Mouse (Mus musculus) CD4-positive, CD25-positive, alpha-beta regulatory T cell, adult 4 months (primary cell): ENCODE results near the gene Spag4. TPM values are rescaled to one million over a fixed set of nuclear protein-coding genes. Genes with fewer than 3 reads are reported as not detected.

Experiments
- ATAC-seq: one replicate; pipeline ENCODE4 v1.8.0; 2017
- polyA plus RNA-seq, 2 experiments: library from polyadenylated mRNA; unstranded; fragments of 100-300 nt; shearing (Covaris generic); gene quantifications; one replicate each; pipeline ENCODE4 v1.2.1; 2017

Spag4 gene
- under 1 TPM in 1 of 2 experiments, not detected in 1; 0.15 TPM for polyA plus RNA-seq

DNA sequence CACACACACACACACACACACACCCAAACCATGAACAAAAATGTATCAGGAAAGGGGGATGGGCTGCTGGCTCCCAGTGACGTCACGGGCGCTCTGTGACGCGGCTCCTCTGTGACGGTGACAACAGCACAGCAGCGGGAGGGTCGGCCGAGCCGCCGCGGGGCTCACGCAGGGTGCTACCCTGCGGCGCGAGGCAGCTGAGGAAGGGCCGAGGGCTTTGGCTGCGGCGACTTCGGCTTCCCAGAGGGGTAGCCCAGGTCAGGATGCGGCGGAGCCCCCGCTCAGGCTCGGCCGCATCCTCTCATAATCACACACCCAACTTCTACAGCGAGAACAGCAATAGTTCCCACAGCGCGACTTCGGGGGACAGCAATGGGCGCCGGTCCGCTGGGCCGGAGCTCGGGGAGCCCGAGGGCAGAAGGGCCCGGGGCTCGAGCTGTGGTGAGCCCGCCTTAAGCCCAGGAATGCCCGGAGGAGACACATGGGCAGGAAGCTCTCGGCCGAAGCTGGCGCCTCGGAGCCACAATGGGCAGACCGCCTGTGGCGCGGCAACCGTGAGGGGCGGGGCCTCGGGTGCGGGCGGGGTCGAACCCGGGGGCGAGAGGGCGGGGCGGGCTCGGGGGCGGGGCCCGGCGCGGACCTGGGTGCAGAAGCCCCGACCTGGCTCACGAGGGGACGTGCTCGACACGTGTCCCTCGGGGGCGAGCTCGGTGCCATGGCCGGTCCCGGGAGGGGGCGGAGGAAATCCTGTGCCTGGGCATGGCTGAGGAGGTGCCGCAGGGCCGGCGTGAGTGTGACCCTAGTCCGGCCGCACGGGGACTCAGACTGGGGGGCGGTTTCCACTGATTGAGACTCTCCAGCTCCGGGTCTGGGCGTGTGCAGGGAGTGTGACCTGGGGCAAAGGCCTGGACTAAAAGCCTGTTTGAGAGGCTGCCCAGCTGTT lies at the start of gene Spag4:
TSS of gene Spag4 (plus strand) at position 77 of the 943 bp plus-strand sequence.
- ATAC-seq = peak; percentile 88

DNA sequence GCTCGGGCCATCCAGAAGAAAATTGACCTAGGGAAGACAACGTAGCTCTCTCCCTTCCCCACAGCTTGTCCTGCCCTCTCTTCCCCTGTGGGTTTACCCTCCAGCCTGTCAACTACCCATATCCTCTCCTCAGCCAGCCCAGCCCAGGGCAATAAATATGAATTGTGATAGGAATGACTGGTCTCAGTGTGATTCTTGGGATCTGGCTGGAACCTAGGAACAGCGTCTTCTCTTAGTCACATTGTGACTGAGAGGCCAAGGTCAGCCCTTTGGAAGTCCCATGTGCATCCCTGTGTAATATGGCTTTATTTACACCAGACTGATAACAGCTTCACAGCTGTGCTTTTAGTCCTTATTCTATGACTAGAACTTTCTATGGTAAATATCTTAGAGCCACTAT lies 46.9 kb upstream of the Spag4 start:
- no peak for ATAC-seq

GRCm38 (mm10) chr2:156021219-156021618 lies 43.8 kb upstream of the Spag4 start:
- ATAC-seq = no peak

DNA sequence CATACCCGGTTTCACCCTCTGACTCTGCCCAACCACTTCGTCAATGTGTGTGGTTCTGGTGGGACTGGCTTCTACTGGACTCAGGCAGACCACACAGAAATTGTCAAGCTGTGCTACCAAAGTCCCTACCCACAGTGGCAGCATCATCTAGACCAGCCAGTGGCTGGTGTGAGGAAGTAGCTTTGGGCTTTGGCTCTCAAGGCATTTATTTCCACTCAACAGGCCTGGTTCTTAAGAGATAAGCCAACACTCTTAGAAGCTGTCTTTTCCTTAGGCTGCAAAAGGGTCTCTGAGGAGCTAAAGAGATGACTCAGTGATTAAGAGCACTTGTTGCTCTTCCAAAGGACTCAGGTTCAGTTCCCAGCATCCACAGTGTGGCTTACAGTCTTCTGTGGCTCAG lies 43.2 kb upstream of the Spag4 start:
- no peak for ATAC-seq

DNA sequence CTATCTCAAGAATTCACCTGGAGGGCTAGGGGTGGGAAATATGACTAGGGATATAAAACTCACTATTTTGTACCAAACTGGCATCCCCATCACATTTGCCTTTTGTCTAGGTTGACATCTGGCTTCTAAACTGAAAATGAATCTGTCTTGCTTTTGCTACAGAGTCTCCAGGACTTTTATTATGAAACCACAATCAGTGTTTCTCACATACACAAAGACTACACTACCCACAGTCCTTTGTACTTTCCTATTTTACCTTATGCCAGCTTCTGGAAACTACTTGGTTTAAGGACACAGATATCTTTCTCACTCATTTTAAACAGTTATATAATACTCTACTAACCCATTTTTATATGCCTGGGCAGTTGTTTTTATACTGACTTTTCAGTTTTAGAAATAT lies 39.5 kb upstream of the Spag4 start:
- ATAC-seq = no peak

DNA sequence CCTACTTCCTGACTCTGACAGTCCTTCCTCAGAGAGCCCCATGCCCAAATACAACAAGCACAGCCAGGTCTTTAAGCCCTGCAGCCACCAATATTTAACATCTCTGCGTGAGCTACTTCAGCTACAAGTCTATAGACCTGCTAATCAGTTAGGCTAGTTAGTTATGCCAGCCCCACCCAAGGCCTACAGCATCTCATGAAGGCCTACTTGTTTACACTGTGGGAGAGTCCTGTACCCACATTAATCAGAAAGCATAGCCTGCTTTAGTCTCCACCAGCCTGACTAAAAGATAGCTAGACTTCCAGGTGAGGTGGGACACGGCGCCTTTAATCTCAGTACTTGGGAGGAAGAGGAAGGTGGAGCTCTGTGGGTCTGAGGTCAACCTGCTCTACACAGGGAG lies 25.6 kb upstream of the Spag4 start:
- no peak for ATAC-seq

GRCm38 (mm10) chr2:156042903-156043302 lies 22.1 kb upstream of the Spag4 start:
- ATAC-seq = no peak

DNA sequence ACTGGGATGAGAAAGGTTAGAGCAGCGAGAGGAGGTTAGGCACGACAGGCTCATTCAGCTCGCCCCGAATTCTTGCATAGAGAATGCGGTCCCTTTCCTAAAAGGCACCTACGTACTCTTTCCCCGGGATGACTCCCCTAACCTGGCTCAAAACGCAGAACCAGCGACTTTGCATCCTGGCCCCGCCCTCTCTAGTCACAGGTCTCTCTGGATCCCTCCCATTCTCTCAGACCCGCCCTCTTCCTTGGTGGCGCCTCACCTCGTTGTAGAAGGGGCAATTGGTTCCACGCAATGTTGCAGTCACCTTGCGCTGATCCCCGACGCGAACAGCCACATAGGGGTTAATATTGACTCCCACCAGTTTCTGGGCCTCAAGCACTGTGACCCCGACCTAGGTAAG lies 17.0 kb upstream of the Spag4 start:
- ATAC-seq = peak; percentile 61

DNA sequence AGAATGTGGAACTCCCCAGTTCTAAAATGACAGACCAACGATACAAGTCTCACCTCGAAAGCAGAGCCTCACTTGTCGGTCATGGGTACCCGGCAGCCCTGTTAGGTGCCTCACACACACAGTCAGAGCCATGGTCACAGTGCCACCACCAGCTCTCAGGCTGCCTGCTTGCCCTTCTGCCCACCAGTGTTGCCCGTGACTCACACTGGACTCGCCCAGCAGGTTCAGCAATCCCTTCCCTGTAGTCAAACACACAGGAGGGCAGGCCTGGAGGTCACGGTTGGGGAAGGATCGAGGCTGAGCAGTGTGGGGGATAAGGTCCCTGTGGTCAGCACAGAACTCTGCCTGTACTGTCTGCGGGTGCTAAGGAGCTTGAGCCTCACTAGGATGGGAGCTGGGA lies 12.2 kb upstream of the Spag4 start, which contains the start of gene Fer1l4:
TSS of gene Fer1l4 (minus strand) at position 132 of the 400 bp plus-strand sequence.
- ATAC-seq = no peak

DNA sequence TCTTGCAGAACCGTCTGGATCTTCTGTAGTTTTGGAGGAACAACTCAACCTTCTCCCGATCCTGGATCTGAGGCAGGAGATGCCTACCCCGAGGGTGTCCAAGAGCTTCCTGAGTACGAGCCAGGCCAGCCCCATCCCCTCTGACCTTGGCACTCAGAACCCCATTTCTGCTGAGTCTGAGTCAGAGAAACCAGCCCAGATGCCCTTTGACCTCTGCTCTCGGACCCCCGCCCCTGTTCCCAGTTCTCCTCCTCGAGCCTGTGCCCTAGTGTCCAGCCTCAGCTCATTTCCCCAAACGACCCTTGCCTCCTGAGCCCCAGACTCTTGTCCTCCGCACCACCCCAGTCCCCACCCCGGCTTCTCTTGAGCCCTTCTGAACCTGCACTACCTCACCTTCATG lies 1.2 kb downstream of the Spag4 start:
- ATAC-seq = no peak

DNA sequence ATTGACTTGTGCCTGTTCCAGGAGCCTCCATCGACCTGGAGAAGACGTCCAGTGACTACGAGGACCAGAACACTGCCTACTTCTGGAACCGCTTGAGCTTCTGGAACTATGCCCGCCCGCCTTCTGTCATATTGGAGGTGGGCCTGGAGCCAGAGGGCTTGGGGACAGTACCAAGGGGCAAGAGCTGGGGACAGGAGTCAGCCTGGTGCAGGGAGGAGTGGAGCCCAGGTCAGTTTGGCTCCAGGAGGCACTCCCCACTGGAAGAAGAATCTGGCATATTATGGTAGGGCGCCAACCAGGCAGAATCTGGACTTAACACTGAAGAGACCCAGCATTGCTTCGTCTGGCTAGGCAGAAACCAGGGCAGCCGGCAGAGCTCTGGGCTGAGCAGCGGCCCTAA lies 2.9 kb downstream of the Spag4 start:
- no peak for ATAC-seq

DNA sequence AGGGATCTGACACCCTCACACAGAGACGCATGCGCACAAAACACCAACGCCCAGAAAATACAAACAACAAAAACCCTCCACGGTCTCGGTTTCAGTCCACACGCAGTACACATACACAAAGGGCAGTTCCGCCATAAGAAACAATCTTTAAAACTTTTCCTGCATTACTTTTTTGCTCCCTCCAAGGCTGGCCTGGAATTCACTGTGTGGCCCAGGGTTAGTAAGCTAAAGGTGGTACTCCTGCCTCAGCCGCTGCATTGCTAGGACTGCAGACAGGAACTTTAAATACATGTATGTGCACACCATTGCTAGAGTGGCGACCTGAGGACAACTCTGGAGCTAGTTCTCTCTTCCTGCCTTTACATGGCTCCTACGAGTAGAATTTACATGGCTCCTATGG lies 6.3 kb downstream of the Spag4 start:
- ATAC-seq = no peak

DNA sequence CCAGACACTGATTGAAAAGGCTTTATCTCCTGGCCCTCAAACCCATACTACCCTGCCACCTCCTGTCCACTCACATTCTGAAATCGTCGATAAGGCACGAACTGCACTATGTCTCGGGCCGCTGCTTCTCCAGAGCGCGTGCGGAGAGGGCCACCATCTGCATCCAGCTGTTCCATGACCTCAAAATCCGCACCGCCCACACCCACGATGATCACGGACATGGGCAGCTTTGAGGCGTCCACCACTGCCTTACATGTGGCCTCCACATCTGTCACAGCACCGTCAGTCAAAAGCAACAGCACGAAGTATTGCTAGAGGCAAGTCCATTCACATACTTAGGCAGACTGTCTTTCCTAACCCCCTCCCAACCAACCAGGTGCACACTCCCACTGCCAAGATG lies 8.8 kb downstream of the Spag4 start:
- ATAC-seq = no peak

DNA sequence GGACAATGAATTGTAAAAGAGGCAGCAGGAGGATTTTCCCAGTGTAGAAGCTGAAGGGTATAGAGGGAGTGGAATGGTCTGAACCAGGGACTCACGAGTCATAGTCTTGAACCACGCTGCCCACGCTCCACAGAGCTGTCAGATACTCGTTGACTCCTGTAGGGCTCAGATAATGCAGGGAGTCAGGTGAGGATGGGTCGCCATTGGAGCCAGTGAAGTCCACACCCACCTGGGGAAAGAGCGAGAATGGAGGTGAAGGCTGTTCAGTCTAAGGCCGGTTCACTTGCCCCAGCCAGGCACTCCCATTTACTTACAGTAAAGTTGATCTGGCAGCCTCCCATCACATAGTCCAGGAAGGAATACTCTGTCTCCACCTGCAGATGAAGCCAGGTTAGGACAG lies 12.5 kb downstream of the Spag4 start:
- ATAC-seq = no peak

DNA sequence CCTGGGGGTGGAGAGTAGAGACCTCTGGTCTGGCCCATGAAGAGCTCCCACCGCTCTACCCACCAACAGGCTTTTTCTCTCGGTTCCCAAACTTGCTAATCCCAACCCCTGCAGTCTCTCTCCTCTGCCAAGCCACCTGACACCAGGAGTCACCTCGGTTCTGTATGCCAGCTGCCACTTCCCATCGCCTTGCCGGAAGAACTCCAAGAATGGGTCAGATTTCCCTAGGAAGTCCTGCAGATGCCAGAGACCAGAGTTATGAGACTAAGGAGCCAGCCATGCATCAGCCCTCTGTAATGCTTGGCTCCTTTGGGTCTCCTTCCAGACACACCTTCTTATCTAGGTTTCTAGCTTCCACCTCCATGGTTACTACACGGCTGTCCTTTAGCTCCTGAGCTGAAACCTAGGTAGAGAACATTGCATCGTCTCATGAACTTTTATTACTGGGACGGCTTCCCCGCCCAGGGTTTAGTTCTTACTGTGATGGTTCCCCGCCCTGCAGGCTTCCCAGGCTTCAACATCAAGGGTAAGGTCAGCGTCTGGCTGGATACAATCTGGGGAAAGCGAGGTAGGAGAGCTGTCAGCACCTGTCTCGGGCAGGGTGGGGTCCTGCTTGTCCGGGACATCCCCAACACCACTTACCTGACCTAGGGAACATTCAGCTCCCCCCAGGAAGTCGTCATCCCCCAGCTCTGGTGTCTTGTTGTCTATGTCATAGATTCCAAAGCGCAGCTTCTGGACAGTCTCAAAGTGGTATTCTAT lies 13.6 kb downstream of the Spag4 start:
- no peak for ATAC-seq

DNA sequence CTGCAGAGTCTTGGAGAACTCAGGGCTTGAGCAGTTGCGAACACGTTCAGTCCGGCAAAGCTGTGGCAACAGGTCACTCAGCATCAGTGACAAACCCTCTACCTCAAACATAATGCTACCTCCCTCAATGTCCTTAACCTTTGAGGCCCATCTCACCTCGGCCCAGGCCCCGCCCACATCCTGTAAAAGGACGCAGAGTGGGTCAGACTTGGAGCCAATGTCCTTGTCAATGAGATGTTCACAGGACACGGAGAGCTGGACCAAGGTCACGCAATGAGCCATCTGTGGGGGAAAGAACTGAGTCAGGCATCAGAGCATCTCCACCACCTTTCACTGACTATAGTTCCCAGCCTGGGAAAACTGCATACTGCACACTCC lies 14.2 kb downstream of the Spag4 start:
- ATAC-seq = no peak

DNA sequence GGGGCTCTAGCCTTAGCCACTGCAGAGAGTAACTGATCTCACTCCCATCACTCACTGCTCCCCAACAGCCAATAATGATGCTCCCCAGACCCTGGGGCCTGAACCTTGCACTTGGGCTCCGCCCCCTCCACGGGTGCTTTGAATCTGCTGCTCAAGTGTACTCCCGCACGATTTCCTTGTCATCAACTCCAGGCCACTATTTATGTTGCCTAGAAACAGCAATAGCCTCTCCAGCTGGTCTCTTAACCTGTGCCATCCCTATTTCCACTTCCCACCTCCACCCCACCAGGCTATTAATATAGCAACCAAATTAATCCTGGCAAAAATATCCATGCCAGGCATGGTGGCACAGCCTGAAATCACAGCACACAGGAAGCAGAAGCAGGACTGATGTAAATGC lies 14.7 kb downstream of the Spag4 start:
- no peak for ATAC-seq

GRCm38 (mm10) chr2:156080391-156080790 lies 15.4 kb downstream of the Spag4 start:
- ATAC-seq = no peak

DNA sequence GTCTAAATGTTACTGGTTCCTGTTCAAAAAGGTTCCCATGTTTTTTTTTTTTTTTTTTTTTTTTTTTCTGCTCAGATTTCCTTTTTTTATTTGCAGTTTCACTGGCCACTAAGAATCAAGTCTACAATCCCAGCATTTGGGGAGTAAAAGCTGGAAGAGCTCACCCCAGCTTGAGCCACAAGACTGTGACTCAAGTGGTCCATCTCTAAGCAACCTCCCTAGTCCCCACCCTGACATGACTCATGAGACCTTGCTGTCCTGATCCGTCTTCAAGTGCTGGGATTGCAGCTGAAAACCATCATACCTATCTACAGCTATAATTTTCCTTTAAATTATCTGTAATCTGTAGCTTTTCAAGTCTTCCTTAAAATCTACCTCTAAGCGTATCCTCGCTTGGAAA lies 19.6 kb downstream of the Spag4 start:
- no peak for ATAC-seq

GRCm38 (mm10) chr2:156087391-156088110 lies 22.6 kb downstream of the Spag4 start:
- no peak for ATAC-seq

GRCm38 (mm10) chr2:156089799-156090198 lies 24.8 kb downstream of the Spag4 start:
- ATAC-seq = no peak

GRCm38 (mm10) chr2:156091926-156092325 lies 27.0 kb downstream of the Spag4 start:
- no peak for ATAC-seq
